Mouse (Mus musculus) kidney, postnatal 36 days (tissue): ENCODE data around the gene Prkcq.

Experiments used
- DNase-seq, 2 experiments: peaks; one replicate each; pipeline ENCODE4 v3.0.0; 2021 to 2022; ENCODE audit warnings: mixed read lengths in 2 of 2

Prkcq gene

DNA sequence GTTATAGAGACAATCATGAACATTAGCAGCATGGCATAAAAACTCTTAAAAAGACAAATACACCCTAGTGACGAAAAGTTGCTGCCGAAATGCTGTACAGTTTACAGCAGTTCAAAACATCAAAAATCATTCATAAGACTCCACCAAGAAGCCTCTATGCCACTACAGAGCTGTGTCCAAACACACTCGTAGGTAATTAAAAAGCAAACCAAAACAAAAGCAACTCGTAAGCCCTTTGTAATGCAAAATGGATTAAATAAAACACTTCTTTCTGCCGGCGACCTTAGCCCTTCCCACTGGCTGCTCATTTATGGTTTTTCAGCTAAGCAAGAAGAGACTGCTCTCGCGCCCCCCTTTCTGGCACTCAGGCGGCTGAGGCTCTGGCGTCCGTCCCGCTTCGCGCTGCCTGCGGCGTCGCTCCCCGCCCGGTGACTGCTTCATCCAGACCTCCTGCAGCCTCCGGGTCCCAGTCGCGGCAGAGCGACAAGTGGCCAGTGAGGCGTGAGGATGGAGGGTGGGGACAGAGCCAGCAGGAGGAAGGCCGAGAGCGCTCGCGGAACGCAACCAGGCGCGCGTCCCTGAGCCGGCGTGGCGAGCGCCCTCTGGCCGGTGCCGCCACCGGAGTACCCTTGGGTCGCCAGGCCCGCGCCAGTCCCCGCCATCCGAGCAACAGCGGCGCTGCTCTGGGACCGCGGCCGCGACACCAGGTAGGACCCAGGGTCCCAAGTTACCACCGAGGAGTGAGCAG is at the start of gene Prkcq:
Gene Prkcq, plus strand, starts transcription at position 355 of the 748 bp plus-strand sequence.
- peak; percentile 77 to 86 for DNase-seq

DNA sequence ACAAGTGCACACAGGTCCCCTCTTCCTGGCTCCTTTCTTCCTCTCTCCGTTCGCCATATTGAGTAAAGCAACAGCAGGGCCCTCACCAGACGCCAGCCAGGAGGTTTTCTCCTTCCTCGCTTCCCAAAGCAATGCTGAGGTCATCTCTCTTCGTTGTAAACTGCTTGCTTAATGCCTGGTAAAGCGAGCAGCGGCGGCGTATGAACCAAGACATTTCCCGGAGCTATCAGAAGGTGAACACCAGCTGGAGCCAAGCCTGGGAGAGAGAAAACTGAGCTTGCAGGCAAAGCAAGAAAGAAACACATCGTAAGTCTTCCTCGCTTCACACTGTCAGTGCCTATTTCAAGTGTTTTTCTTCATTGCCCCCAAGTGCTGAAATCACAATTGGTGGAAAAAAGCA is 41.0 kb upstream of the Prkcq start:
- no peak for DNase-seq

DNA sequence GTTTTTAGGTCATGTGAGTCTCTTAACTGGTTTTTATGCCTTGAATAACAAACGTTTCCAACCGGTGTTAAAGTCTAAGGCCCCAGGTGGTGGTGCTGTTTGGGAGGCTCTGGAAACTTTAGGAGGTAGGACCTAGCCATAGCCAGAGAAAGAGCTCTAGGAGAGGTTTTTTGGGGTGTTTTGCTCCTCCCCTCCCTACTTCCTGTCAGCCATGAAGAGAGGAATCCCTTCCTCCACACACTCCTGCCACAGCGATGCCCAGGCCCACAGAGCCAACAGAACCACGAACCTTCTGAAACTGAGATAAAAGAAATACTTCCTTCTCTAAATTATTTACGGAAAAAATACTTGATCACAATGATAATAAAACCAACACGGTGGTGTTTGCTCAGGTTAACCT is 36.2 kb upstream of the Prkcq start:
- no peak for DNase-seq

DNA sequence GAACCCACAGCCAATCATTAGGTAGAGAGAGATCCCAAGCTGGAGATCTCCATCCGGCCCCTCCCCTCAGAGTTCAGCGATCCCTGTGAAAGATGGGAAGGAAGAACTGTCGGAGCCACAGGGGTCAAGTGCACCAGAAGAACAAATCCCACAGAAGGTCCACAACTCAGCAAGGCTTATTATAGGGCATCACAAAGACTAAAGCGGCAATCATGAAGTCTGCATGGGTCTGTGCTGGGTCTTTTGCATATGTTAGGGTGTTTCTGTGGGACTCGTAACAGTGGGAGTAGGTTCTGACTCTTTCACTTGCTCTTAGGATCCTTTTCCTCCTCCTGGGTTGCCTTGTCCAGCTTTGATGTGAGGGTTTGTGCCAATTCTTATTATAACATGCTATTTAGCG is 33.8 kb upstream of the Prkcq start:
- DNase-seq, result no peak

DNA sequence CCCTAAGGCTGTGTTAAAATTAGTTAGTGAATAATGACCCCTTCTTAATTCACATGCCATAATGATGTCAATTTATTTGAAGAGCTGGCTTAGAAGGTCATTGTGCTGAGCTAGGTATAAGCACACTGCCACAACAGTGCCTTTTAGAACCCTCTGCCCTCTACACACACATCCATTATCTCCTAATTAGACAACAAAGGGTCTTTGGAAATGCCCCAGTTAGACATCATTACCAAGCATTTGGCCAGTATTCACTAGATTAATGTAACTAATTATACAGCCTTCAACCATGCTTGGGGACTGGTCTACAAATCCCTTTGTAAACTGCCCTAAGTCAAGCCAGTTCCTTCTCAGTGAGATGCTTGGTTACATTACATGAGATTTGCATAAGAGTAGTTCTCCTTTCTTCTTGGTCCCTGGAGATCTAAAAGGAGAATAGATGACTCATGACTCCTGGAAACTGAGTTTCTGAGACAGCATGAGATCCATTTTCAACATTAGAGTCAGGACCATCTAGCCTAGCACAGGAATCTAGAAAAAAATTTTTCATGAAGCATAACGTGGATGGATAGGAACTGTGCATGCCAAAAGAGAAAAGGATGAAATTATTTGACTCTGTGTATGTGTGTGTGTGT is 32.3 kb upstream of the Prkcq start:
- no peak for DNase-seq

DNA sequence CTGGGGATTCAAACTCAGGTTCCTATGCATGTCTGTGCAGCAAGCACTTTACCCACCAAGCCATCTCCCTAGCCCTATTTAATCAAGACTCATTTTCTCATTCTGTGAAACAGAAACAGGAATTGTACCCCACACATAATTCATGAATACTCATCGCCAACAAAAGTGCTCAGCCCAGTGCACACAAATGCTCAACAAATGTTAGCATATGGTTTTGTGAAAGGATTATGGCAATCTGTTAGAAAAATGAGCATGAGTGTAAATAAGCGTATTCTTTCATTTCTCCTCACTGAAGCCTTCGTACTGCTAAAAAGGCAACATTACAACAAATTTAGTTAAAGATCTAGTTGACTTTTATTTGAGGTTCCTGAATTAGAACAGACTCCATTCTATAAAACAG is 31.5 kb upstream of the Prkcq start:
- no peak for DNase-seq

DNA sequence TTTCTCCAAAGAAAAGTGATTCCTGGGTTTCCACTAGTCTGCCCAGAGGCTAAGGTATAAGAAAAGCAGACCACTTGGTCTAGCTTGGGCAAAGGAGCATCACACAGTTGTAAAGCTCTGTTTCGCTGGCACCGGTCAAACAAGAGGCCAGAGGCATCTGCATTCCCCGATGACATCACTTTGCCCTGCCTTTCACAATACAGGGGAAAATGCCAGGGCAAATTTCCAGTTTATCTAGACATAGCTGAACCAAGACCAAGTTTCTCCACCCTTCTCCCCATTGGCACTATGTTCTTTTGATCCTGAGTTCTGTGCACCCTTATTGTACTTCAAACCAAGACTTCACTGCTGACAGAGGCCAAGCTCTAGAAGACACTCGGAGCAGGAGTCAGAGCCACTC is 22.8 kb upstream of the Prkcq start:
- no peak for DNase-seq

DNA sequence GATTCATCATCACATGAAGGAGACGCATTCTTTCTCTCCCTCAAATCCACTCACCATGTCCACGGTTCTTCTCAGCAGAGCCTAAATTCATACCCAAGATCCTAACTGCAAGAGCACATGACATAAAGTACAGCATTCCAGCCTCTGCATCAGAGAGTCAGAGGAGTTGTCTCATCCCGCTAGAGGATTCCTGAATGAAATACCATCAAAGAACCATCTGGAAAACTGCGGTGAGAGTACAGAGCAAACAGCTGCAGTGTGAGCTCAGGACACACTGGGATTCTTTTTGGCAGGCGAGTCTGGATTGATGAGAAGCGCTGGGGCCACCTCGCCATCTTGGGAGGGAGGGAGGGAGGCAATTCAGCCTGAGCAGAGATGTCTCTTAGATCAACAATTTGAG is 20.9 kb upstream of the Prkcq start:
- no peak for DNase-seq

DNA sequence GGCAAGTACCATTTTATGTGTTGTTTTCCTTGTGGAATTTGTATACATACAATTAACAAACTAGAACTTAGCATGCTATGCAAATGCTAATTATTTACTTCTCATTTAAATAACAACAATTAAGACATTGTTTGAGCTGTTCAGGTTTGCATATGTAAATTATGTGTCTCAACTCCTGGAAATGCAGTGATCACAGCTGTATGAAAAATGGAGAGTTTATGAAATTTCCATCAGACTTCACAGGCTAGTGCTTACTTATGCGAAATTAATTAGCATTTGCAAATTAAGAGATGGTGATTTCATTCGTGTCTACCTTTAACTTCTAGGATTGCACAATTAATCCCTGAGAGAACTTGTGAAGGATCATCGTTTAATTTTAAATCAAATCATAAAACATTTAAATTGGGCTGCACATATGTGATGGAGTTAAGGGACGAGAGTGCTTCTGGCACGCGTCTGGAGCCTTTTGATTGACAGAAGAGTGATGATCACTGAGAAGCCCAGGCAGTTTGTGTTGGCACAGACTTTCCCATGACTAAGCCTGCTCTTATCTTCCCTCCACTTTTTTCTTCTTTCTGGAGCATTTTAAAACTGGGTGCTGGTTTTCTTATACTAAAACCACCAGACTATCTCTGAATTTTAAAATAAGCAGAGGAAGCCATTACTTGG is 20.1 kb upstream of the Prkcq start:
- DNase-seq, result no peak

DNA sequence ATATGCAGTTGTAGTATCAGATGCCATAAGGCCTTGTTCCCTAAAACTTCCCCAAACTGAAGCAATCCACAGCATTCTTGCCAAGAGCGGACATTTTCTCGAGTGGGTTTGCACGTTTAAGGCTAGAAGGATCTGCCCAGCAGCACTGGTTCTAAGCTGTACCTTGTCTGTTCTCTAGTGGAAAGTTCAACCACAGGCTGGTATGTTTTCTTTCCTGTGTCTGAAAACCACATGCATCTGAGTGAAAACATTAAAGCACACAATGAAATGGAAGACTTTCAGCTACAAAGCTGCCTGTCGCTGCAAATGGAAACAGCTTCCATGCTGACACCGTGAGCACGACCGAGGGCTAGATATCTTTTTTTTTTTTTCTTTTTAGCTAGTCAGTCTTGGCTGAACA is 12.3 kb upstream of the Prkcq start:
- DNase-seq, result no peak

DNA sequence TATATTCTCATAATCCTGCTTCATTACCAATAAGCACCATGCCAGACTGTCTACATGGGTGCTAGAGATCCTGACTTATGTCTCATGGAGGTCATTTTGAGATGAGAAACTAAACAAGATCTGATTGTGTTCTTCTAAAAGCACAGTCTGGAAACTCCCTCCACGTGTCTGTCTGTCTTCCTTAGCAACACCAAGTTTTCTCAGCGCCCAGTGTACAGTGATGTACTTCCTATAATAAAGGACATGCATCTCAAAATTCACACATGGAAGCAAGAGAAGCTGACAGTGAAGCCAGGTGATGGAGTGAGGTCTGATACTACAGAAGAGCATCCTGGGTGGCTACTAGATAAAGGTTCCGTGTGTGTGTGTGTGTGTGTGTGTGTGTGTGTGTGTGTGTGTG is 11.2 kb upstream of the Prkcq start:
- DNase-seq, result no peak

DNA sequence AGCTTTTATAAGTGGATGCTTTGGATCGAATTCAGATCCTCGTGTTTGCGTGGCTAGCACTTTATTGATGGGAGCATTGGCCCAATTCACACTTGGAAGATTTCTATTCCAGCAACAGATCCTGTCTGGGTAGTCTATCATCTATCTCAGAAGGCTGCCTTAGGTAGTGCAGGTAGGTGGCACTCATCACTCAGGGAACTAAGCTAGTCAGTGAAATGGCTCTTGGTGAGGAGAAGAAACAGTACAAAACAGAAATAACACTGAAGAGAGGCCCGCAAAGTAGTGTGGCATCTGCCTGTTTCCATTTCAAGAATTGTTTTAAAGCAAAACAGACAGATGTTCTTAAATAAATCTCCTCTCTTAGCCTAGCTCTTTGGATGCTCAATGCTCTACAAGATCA is 10.6 kb upstream of the Prkcq start:
- no peak for DNase-seq

DNA sequence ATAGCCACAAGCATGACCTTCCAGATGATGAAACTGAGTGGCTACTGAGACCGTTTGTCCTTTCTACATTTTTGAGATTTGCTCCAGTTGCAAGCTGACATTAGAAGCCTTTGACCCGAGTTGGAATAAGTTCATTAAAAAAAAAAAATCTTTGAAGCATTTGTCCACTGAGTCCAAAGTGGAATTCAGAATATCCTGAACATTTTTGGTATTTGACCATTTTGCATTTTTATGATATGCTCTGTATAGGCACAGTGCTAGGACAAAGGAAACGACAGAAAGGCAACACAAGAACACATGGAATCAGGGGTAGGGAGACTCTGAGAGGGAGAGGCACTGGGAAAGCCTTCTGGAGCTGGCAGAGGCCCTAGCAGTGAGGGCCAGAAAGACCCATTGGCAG is 9.2 kb upstream of the Prkcq start:
- DNase-seq, result no peak

DNA sequence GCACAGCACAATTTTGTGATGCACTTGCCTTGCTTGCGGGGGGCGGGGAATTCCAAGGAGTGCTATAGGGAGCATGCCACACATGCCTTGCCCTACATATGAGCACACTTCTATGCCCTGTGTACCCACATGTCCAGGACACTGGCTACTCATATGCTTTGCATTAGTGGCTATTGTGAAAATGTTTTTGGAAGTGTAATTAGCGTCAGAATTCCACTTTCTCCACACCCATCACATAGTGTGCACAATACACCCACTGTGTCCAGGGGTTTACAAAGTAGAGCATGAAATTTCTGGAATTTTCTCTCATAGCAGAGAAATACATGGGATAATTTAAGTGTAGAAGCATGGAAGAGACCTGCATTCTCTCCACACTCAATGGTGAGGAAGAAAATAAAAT is 7.7 kb upstream of the Prkcq start:
- no peak for DNase-seq

DNA sequence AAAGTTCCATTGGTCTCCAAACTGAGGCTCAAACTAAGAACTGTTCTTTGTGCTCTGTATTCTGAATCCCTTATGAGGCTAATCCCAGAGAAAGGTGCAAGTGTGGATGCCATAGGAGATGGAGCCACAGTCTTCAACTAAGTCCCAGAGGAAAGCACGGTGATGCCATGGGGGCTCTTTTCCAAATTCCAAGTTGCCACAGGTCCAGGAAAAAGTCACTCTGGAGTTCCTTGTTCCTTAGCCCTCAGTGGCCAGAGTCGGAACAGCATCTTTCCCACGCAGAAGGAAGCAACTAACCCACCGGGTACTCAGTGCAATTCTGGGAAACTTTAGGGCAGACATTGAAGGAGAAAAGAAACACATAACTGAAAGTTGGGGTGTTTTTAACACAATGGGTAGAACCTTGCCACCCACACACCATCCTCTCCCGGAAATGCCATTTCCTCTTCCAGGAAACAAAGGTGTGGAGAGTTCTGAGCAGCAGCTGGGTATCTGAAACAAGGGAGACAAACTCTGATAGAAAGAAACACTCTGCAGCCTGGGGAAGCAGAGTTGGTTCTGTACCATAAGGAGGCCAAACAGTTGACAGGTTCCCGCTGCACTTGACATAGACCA is 2.1 kb upstream of the Prkcq start:
- no peak for DNase-seq

DNA sequence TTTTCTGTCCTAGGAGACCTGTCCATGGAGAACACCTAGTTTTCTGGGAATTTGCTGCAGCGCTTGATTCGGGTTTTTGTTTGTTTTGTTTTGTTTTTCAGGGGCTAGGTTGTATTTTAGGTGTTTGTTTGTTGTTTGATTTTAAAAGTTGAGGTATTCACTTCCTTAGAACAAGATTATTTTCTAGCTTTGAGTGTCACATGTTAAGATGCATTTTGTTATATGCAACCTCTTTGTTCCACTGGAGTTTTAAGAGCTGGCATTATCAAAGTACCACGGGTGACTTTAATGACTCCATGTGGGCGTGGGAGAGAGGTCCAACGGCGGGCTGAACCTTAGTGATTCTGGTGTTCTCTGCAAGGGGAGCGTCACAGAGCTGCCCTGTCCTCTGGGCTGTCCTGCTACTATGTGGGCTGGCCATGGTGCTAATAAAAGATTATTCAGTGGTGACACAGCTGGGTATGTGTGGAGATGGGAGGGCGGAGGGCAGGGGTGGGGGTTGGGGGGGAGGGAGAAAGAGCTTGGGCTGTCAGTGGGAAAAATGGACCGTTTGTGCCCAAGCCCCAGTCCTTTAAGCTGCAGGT is 1.0 kb downstream of the Prkcq start:
- DNase-seq, result peak in 1 of 2 experiments; percentile 33

DNA sequence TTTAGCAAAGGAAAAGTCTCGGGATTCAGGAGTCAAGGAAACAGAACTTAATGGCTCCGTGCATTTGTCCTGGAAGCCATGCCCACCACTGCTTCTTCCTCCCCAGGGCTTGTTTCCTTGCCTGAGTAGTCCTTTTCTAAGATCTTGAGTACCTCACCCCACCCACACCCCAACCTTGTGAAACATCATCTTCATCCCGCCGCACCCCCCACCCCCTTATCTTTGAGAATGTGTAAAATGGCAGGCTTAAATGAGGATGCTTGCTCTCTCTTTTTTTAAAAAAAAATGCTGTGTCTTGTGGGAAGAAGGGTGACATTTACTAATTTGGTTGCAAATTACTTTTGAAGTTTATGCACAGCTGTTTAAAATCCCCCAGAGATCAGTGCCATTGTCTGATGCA is 1.6 kb downstream of the Prkcq start:
- no peak for DNase-seq

DNA sequence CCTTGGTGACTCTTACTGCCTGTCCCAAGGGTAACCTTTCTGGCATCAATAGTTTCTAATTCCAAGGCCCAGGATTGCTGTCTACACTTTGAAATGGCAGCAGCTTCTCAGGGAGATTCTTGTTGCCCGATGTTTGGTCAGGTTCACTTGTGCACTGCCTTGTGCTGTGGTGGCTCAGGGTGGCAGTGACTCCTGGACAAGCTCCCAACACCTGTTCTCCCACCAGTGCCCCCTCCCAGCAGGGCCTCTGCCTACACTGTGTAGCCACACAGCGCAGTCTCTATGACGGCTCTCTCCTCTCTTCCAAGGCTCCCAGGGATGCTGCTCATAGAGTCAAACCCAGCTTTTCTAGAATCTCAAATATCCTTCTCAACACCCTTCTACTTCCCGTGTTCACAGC is 2.2 kb downstream of the Prkcq start:
- no peak for DNase-seq

DNA sequence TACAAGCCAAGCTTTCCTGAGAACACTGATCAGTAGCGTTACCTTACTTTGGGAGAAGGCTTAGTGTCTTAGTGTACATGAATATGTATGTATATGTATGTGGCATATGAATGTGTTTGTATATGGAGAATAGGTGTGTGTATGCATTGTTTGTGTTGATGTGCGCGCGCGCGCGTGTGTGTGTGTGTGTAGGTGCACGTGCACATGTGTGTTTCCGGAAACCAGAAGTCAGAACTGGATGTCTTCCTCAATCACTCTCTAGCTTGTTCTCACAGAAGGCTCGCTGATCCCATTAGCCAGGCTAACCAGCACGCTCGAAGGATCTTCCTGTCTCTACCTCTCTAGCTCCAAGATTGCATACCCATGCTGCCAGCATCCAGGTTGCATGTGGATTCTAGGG is 6.0 kb downstream of the Prkcq start:
- no peak for DNase-seq

DNA sequence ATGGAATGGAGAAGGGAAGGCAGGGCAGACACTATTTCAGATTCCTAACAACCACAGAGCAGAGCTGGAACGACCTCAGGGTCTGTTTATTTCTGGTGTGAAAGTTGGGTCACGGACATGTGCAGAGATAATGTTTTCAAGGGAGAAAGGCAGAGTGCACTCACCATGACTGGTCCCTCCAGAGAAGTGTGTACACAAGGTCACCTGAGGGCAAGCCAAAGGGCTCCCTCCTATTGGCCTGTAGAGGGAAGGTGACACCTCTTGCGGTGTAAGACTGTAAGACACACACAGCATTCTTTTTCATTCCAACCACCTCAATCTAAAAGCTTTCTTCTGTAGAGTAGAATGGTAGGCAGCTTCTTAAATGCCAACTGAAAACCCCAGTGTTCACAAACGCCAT is 9.6 kb downstream of the Prkcq start:
- DNase-seq, result no peak

DNA sequence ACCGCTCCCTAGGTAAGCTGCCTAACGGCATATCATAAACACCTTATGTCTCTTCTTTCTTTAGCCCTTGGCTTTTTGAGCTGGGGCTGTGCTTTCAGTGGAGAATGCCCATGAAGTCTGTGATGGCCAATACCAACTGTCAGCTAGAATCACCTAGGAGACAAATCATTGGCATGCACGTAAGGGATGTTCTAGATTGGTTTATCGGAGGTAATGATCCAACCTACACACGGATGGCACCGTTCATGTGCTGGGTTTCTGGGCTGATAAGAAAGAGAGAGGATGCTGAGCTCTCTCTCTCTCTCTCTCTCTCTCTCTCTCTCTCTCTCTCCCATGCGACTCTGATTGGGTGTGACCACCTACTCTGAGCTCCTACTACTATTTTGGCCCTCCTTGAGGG is 10.2 kb downstream of the Prkcq start:
- DNase-seq, result no peak

DNA sequence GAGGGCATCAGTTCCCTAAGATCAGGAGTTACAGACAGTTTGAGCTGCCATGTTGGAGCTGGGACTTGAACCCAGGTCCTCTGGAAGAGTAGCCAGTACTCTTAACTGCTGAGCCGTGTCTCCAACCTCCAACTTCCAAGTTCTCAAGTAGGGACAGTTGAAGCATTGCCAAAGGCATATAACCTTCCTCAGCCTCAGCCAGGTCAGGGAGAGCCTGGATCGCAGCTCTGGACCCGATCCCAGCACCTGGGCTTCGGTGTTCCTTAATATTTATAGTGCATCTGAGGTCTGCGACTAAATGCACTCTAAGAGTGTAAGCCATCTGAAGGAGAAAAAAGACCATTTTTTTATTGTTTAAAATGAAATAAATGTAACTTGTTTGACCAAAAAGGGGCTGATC is 12.1 kb downstream of the Prkcq start:
- no peak for DNase-seq

DNA sequence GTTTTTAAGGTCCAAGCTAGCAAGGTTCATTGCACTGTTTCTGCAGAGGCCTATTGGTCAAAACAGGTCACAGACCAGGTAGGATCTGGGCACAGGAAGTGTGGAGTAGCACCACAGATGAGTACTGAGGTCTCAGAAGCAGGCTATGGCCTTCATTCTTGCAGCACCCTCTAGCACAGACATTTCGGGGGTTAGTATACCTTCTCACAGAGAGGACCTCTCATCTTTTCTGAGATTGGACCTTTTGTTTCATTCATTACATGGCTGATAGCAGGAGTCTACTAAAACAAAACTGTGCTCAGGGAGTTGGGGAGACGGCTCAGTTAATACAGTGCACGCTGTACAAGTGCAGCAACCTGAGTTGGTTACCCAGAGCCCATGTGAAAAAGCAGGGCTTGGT is 14.7 kb downstream of the Prkcq start:
- DNase-seq, result no peak

DNA sequence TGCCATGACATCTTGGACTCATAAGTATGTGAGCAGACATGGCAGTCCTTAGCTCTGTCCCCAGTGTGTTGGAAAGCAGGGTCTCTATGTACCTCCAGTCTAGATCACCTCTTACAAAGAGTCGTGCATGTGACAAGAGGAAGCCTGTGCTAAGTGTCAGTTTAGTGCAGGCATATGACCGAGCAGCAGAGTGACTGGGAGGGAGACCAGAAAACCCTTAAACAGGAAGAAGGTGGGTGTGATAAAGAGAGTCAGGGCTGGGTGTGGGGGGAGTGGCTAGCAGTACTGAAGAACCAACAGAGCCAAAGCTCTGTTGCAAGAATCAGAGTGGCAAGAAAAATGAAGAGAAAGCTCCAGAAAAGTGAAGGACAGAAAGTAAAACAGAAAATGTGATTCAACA is 15.3 kb downstream of the Prkcq start:
- DNase-seq, result no peak
